Mouse (Mus musculus) regulatory T cell (primary cell): ENCODE measurements around the gene Ubtfl1.
"Not testable (repeated sequence)": the region's sequence is repeated elsewhere in the genome, so short reads cannot be mapped to it uniquely, and the experiment has no call there.

Experiments used
- in situ Hi-C: fragments of 300-600 bp; cut with MboI, MseI; formaldehyde crosslinking; loops from one replicate; pipeline ENCODE4 v1.15.1; 2025; ENCODE audit warnings: high pct_unique_total_duplicates

Gene Ubtfl1

GRCm38 (mm10) chr9:18404118-18404517, at the start of gene Ubtfl1:
Ubtfl1 (plus strand) TSS chr9:18404418.
- in situ Hi-C loops: no loop called here

GRCm38 (mm10) chr9:18373026-18373425, 31.2 kb upstream of the Ubtfl1 start:
- in situ Hi-C loops: not testable (repeated sequence)

GRCm38 (mm10) chr9:18385782-18386181, 18.4 kb upstream of the Ubtfl1 start:
- in situ Hi-C loops: no loop called here

DNA sequence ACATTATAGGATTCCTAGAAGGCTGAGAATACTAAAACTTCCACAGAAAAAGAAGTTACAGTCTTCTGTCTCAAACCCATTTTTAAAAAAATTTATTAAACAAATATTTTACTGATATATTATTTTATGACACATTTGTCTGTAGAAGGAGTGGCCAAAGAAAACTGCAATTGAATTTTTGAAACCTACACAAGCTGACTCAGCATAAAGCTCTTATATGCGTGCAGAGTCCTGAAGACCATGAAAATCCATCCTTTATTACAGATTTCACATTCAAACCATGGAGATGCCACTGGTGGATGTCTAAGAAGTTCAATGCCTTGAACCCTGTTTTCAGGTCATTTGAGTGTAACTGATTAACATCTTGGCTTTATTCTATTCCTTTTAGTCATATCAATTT, 4.6 kb upstream of the Ubtfl1 start:
- in situ Hi-C loops: no loop called here

GRCm38 (mm10) chr9:18402895-18403294, 1.3 kb upstream of the Ubtfl1 start, which contains the start of gene Naalad2:
Naalad2 (minus strand) TSS chr9:18402995.
- in situ Hi-C loops: not testable (repeated sequence)

GRCm38 (mm10) chr9:18412371-18412770, 8.2 kb downstream of the Ubtfl1 start:
- in situ Hi-C loops: not testable (repeated sequence)

- in situ Hi-C loops: no loop called here
Observed at GRCm38 (mm10) chr9:18430354-18430753, 26.1 kb downstream of the Ubtfl1 start, which contains the start of gene Mbd3l2. Mbd3l2 (plus strand) TSS chr9:18430654.

DNA sequence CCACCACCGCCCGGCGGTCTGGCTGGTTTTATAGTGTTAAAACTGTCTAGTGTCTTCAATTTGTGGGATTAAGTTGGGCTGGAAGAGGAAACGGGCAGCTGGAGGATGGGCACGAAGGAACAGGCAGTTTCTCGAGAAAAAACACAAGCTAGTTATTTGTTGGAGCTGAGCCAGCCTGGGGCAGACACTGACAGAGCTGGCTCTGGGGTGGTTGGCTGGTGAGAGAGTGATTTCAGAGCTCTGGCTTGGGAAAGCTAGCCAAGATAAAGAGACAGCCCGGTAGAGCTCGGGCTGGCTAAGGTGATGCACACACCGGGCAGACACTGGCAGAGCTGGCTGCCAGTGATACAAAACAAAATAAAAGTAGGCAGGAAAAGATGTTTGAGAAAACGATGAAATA, 27.5 kb downstream of the Ubtfl1 start:
- in situ Hi-C loops: no loop called here

GRCm38 (mm10) chr9:18456520-18456919, 52.3 kb downstream of the Ubtfl1 start:
- in situ Hi-C loops: loop anchor here (25.0 kb wide), 1 partner anchor 1931 kb away; the partner anchor contains the start of gene Zfp560
